Mouse (Mus musculus) stomach, embryonic 16.5 days (tissue): ENCODE results near the gene Gm11541. TPM values are rescaled to one million over a fixed set of nuclear protein-coding genes. Genes with fewer than 3 reads are reported as not detected.
A peak's percentile ranks its signal among the peaks of the same experiment; 100 is the strongest.
"Not testable (repeated sequence)": the region's sequence is repeated elsewhere in the genome, so short reads cannot be mapped to it uniquely, and the experiment has no call there.

Experiments
- ATAC-seq: fragments of 200-750 bp; cut with Nextera tagmentation; 2 replicates; pipeline ENCODE4 v1.8.0; 2017; ENCODE audit warnings: moderate number of reproducible peaks, moderate TSS enrichment; ENCODE audit not compliant: insufficient read depth, low FRiP score
- H3K27ac ChIP-seq: fragments of 300-500 bp; sonication (generic); 2 replicates; pipeline ENCODE4 v1.5.1; 2014; ENCODE audit warnings: low read length
- H3K27me3 ChIP-seq: fragments of 300-500 bp; sonication (generic); 2 replicates; pipeline ENCODE4 v1.6.1; 2014; ENCODE audit warnings: low read length, control low read depth, mixed read lengths; ENCODE audit not compliant: control insufficient read depth, insufficient read depth
- H3K36me3 ChIP-seq: fragments of 300-500 bp; sonication (generic); 2 replicates; pipeline ENCODE4 v1.6.1; 2014; ENCODE audit warnings: low read length; ENCODE audit not compliant: control insufficient read depth, insufficient read depth
- H3K4me1 ChIP-seq: fragments of 300-500 bp; sonication (generic); 2 replicates; pipeline ENCODE4 v1.6.1; 2014; ENCODE audit warnings: low read length, control low read depth, mixed read lengths; ENCODE audit not compliant: control insufficient read depth, insufficient read depth
- H3K4me2 ChIP-seq: fragments of 300-500 bp; sonication (generic); 2 replicates; pipeline ENCODE4 v1.6.1; 2014; ENCODE audit warnings: low read depth, low read length, mixed read lengths
- H3K4me3 ChIP-seq: fragments of 300-500 bp; sonication (generic); replicated peaks from 2 replicates; pipeline ENCODE4 v1.5.1; 2014; ENCODE audit warnings: mild to moderate bottlenecking, low read length
- H3K9ac ChIP-seq: fragments of 300-500 bp; sonication (generic); 2 replicates; pipeline ENCODE4 v1.6.1; 2014; ENCODE audit warnings: low read length
- H3K9me3 ChIP-seq: fragments of 300-500 bp; sonication (generic); replicated peaks from 2 replicates; pipeline ENCODE4 v1.6.1; 2016; ENCODE audit warnings: low read length, control low read depth; ENCODE audit not compliant: control insufficient read depth
- WGBS: fragments of 180-500 bp; shearing (Covaris S2); extraction: QIAGEN DNeasy Blood & Tissue Kit; methylation state at CpG from one replicate; pipeline ENCODE4 v1.1.7; 2014; 5-methylcytosine and 5-hydroxymethylcytosine counted together
- polyA plus RNA-seq: library from polyadenylated mRNA; unstranded; fragments of >200 nt; fragmentation: Nextera tagmentation; extraction: Ambion mirVana; gene quantifications from 2 replicates; pipeline ENCODE4 v1.2.1, GENCODE M21; 2015

The Gm11541 gene
- polyA plus RNA-seq, 1 experiment from 2014 or later, result 0.53 TPM

DNA sequence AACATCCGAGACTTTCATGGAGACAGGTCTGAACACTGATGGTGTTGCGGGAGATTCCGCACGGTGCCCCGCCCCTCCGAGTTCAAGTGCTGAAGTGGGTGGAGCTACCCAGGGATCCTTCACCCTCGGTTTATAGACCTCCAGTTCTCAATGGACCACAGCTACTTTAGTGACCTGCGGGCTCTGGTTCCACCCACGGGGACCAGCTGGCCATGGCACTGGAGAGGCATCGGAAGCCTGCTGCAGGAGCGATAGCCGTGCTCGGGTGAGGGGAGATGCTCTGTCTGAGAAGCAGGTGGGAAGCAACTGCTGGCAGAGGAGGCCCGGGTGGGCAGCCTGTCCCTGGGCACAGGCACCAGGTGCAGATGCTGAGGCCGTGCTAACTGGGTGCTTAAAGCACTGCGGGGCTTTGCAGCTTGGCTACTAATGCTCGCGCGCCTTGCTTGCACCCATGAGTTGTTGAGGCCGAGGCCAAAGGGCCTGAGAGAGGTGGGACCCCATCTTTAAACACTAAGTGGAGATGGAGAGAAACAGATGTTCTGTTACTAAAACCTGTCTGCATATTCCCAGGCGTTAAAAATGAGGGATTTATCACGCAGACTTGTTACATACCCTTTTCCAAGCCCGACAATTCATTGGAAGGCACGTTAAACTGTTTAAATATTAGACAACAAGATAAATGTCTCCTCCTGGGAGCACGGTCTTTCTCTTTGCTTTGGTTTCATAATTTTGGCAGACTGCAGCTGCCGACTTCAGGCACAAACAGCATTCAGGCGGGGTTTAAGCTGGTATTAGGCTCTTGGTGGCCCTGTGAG is 2.7 kb downstream of the Gm11541 start:
- H3K27ac ChIP-seq, result peak overlapping the region; percentile 57
- H3K4me2 ChIP-seq, result peak overlapping the region; percentile 49
- no peaks in the 10 kb centered on the region for H3K27me3 ChIP-seq
- H3K4me3 ChIP-seq, result peak overlapping the region; percentile 21
- no peak for ATAC-seq
- WGBS, result 25% methylated on average over 27 of the region's 27 CpGs
- peak overlapping the region; percentile 45; the same call in 1 of the 2 replicates for H3K9ac ChIP-seq
- no peaks in the 10 kb centered on the region for H3K36me3 ChIP-seq
- peaks cover 22% of the 10 kb centered on the region for H3K4me1 ChIP-seq
- no peaks in the 10 kb centered on the region for H3K9me3 ChIP-seq

DNA sequence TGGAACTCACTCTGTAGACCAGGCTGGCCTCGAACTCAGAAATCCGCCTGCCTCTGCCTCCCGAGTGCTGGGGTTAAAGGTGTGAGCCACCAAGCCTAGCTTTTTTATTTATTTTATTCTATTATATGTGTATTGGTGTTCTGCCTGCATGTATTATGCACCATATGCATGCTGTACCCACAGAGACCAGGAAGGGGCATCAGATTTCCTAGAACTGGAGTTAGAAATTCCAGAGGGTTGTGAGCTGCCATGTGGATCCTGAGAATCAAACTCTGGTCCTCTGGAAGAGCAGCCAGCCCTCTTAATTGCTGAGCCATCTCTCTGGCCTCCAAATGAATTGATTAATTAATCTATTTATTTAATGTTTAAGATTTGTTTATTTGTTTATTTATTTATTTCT is 4.9 kb downstream of the Gm11541 start:
- Histone ChIP-seq H3K4me1 (peaks cover 22% of the 10 kb centered on the region), H3K36me3 (no peaks in the 10 kb centered on the region), H3K4me3 (no peak overlapping the region), H3K27me3 (no peaks in the 10 kb centered on the region), H3K9me3 (no peaks in the 10 kb centered on the region), H3K27ac (no peak overlapping the region), H3K4me2 (no peak overlapping the region), H3K9ac (no peak overlapping the region)
- 97% methylated on average over 3 of the region's 3 CpGs for WGBS
- ATAC-seq, result no peak

DNA sequence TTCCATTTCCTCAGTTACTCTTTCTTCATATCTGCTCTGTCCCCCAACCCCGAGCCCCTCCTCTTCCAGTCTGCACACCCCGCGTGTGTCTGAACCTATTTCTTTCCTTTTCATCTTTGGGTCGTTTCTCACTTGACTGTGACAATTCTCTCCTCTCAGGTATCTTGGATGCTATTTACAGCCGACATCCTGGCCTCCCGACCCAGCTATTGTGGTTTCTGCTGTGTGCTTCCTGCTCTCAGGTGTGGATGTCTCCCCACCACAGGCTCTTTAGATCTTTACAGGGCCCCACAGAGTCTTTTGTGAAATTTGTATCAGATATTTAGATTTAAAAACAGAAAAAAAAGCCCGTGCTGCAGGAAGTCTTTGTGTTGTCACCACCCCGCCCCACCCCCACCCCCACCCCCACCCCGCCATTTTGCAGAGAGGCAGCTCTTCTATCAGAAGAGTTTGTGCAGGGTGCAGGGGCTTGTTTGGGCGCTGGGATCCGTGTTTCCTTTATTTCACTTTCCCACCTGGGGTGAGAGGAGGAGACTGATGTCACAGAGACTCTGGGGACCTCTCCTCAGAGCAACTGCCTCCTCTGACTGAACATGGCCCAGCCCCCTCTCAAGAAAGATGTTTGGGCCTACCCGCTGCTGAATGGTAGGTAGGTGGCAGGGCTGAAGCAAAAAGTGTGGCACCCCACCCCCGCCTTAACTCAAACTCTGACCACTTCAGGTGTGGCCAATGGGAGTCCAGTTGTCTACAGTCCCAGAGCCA is 6.4 kb downstream of the Gm11541 start:
- Histone ChIP-seq H3K4me3 (no peak overlapping the region), H3K27ac (no peak overlapping the region), H3K9me3 (no peaks in the 10 kb centered on the region), H3K9ac (no peak overlapping the region), H3K27me3 (no peaks in the 10 kb centered on the region), H3K36me3 (no peaks in the 10 kb centered on the region), H3K4me2 (no peak overlapping the region), H3K4me1 (peaks cover 14% of the 10 kb centered on the region)
- ATAC-seq, result no peak
- WGBS, result 44% methylated on average over 13 of the region's 13 CpGs

DNA sequence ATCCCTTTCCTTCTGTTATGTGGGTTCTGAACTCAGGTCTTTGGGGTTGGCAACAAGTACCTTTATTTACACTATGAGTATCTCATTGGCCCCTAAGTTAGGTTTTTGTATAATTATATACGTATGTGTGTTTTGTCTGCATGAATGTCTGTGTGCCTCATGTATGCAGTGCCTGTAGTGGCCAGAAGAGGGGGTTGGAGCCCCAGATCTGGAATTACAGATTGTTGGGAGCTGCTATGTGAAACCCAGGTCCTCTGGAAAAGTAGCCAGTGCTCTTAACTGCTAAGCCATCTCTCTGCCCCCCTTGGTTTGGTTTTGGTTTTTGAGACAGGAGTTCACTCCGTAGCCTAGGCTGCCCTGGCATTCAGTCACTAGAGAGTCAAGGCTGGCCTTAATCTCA is 7.2 kb downstream of the Gm11541 start:
- ATAC-seq, result no peak
- no peaks in the 10 kb centered on the region for H3K9me3 ChIP-seq
- no peak overlapping the region for H3K4me2 ChIP-seq
- no peaks in the 10 kb centered on the region for H3K27me3 ChIP-seq
- H3K36me3 ChIP-seq, result no peaks in the 10 kb centered on the region
- 86% methylated on average over 2 of the region's 2 CpGs for WGBS
- H3K27ac ChIP-seq, result no peak overlapping the region
- no peak overlapping the region for H3K4me3 ChIP-seq
- H3K4me1 ChIP-seq, result peaks cover 9% of the 10 kb centered on the region
- H3K9ac ChIP-seq, result no peak overlapping the region

DNA sequence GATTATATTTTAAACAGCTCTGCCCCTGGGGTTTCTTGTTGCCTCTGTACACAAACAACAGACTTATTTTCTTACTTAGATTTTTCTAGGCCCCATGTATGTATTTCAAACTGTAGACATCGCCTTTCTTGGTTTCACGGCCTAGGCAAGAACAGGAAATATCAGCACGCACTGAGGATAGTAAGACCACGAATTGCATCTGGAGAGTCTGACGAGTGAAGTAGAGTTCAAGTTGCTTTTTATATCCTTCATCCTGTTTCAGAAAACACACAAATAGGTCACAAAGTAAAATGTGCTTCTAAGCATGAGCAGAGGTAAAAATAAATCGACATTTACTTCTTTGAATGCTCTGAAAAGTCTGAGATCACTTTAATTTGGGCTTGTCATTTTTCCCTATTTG is 8.8 kb downstream of the Gm11541 start:
- ATAC-seq, result no peak
- no peaks in the 10 kb centered on the region for H3K27me3 ChIP-seq

DNA sequence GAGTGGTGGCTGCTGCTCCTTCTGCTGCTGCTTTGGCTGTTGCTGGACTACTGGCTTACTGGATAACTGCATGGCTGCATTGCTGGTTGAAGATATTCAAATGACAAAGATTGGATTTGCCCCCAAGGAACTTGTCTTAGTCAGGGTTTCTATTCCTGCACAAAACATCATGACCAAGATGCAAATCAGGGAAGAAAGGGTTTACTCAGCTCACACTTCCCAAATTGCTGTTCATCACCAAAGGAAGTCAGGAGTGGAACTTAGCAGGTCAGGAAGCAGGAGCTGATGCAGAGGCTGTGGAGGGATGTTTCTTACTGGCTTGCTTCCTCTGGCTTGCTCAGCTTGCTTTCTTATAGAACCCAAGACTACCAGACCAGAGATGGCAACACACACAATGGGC is 11.8 kb downstream of the Gm11541 start:
- not testable (repeated sequence) for H3K4me2 ChIP-seq, H3K9ac ChIP-seq, H3K27me3 ChIP-seq, H3K4me3 ChIP-seq, H3K36me3 ChIP-seq, H3K9me3 ChIP-seq, H3K4me1 ChIP-seq, H3K27ac ChIP-seq, ATAC-seq

More for the DNA sequence above, 8.8 kb downstream of the Gm11541 start:
- 63% methylated on average over 6 of the region's 6 CpGs for WGBS
- Histone ChIP-seq H3K4me3 (no peak overlapping the region), H3K9ac (no peak overlapping the region), H3K27ac (no peak overlapping the region), H3K4me1 (no peaks in the 10 kb centered on the region), H3K4me2 (no peak overlapping the region), H3K36me3 (no peaks in the 10 kb centered on the region), H3K9me3 (no peaks in the 10 kb centered on the region)

DNA sequence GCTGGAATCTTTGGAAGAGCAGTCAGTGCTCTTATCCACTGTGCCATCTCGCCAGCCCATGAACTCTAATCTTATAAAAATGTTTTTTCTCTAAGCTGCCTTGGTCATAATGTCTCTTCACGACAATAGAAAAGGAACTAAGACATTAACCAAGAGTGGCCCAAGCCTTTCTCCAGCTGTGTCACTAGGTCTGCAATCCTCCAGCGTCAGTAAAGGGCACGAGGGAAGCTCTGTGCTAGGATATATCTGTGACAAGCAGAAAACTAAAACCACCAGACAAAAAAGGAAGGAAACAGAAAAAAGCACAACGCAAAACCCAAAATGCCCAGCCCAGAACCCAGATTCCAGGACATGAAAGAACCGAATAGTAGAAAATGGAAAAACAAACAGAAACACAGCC is 17.1 kb downstream of the Gm11541 start:
- H3K9ac ChIP-seq, result no peak overlapping the region
- H3K27me3 ChIP-seq, result no peaks in the 10 kb centered on the region
- H3K4me2 ChIP-seq, result no peak overlapping the region
- no peaks in the 10 kb centered on the region for H3K36me3 ChIP-seq
- no peaks in the 10 kb centered on the region for H3K4me1 ChIP-seq
- no peak for ATAC-seq
- no peak overlapping the region for H3K4me3 ChIP-seq
- WGBS, result 82% methylated on average over 6 of the region's 6 CpGs
- H3K27ac ChIP-seq, result no peak overlapping the region
- H3K9me3 ChIP-seq, result no peaks in the 10 kb centered on the region

DNA sequence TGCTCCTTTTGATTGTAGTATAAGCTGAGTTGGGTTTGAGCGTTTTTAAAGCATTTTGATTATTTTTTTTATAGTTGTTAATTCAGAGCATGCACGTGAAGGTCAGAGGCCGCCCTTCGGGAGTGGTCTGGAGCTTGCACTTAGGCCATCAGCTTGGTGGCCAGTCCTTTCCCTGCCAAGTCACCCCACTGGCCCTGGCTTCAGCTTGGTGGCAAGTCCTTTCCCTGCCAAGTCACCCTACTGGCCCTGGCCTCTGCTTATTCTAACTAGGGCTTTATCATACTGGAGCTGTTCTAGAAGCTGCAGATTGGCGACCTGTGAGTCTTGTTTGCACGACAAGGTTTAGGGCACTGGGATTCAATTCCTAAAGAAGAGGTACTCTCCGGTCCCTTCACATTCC is 21.9 kb downstream of the Gm11541 start:
- Histone ChIP-seq H3K9ac (no peak overlapping the region), H3K36me3 (no peaks in the 10 kb centered on the region), H3K27me3 (no peaks in the 10 kb centered on the region), H3K4me1 (no peaks in the 10 kb centered on the region), H3K9me3 (no peaks in the 10 kb centered on the region), H3K4me3 (no peak overlapping the region), H3K4me2 (no peak overlapping the region), H3K27ac (no peak overlapping the region)
- WGBS, result 77% methylated on average over 7 of the region's 7 CpGs
- ATAC-seq, result no peak

DNA sequence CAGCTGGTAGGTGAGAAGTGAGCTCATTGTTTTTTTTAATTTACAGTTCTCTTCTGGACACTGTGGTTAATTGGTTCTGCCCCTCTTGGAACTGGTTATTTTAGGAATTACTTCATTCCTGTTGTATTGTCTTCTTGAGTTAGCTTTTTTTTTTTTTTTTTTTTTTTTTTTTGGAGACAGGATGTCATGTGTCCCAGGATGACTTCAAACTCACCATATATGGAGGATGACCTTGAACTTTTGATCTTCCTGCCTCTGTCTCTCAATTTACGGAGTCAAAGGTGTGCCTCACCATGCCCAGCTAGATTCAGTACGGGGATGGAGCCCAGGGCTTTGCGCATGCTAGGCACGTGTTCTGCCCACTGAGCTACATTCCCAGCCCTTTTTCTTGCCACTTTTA is 22.7 kb downstream of the Gm11541 start:
- Histone ChIP-seq H3K36me3 (no peaks in the 10 kb centered on the region), H3K4me3 (no peak overlapping the region), H3K27me3 (no peaks in the 10 kb centered on the region), H3K9me3 (no peaks in the 10 kb centered on the region), H3K9ac (no peak overlapping the region), H3K27ac (no peak overlapping the region), H3K4me2 (no peak overlapping the region), H3K4me1 (no peaks in the 10 kb centered on the region)
- WGBS, result 77% methylated on average over 4 of the region's 4 CpGs
- ATAC-seq, result no peak
